Mouse (Mus musculus) liver, embryonic 11.5 days (tissue): ENCODE measurements around the gene Depdc7. TPM values are rescaled to one million over a fixed set of nuclear protein-coding genes. Genes with fewer than 3 reads are reported as not detected.

Experiments used
- ATAC-seq: fragments of 200-750 bp; cut with Nextera tagmentation; replicated peaks from 2 replicates; pipeline ENCODE4 v1.8.0; 2017; ENCODE audit warnings: moderate number of reproducible peaks, mild to moderate bottlenecking, moderate TSS enrichment, moderate library complexity; ENCODE audit not compliant: low FRiP score
- DNase-seq: peaks from one replicate; pipeline ENCODE4 v3.0.0-alpha.2; 2017; ENCODE audit warnings: low spot score
- H3K27ac ChIP-seq: fragments of 300-500 bp; sonication (generic); 2 replicates; pipeline ENCODE4 v1.5.1; 2014; ENCODE audit warnings: mild to moderate bottlenecking, low read depth, low read length, control low read depth
- H3K27me3 ChIP-seq: fragments of 300-500 bp; sonication (generic); replicated peaks from 2 replicates; pipeline ENCODE4 v1.6.1; 2014; ENCODE audit warnings: low read length, mixed read lengths; ENCODE audit not compliant: control insufficient read depth, insufficient read depth
- H3K36me3 ChIP-seq: fragments of 300-500 bp; sonication (generic); 2 replicates; pipeline ENCODE4 v1.6.1; 2014; ENCODE audit warnings: mild to moderate bottlenecking, low read length, moderate library complexity, mixed read lengths; ENCODE audit not compliant: control insufficient read depth, insufficient read depth
- H3K4me1 ChIP-seq: fragments of 300-500 bp; sonication (generic); replicated peaks from 2 replicates; pipeline ENCODE4 v1.6.1; 2014; ENCODE audit warnings: low read length, mixed read lengths; ENCODE audit not compliant: control insufficient read depth, insufficient read depth
- H3K4me2 ChIP-seq: fragments of 300-500 bp; sonication (generic); 2 replicates; pipeline ENCODE4 v1.6.1; 2014; ENCODE audit warnings: mild to moderate bottlenecking, control low read depth, moderate library complexity
- H3K4me3 ChIP-seq: fragments of 300-500 bp; sonication (generic); 2 replicates; pipeline ENCODE4 v1.5.1; 2014; ENCODE audit warnings: low read depth, low read length, control low read depth
- H3K9ac ChIP-seq: fragments of 300-500 bp; sonication (generic); 2 replicates; pipeline ENCODE4 v1.6.1; 2014; ENCODE audit warnings: low read depth, low read length, control low read depth
- H3K9me3 ChIP-seq: fragments of 300-500 bp; sonication (generic); 2 replicates; pipeline ENCODE4 v1.6.1; 2016; ENCODE audit warnings: low read length, inconsistent platforms, mixed read lengths; ENCODE audit not compliant: control insufficient read depth
- WGBS: fragments of 180-500 bp; shearing (Covaris S2); extraction: QIAGEN DNeasy Blood & Tissue Kit; methylation state at CpG from one replicate; pipeline ENCODE4 v1.1.7; 2014; 5-methylcytosine and 5-hydroxymethylcytosine counted together
- polyA plus RNA-seq: library from polyadenylated mRNA; unstranded; fragments of >200 nt; fragmentation: Nextera tagmentation; extraction: Ambion mirVana; gene quantifications from 2 replicates; pipeline ENCODE4 v1.2.1, GENCODE M21; 2014

The Depdc7 gene
- polyA plus RNA-seq: 10.3 and 12.3 TPM in 2 replicates

DNA sequence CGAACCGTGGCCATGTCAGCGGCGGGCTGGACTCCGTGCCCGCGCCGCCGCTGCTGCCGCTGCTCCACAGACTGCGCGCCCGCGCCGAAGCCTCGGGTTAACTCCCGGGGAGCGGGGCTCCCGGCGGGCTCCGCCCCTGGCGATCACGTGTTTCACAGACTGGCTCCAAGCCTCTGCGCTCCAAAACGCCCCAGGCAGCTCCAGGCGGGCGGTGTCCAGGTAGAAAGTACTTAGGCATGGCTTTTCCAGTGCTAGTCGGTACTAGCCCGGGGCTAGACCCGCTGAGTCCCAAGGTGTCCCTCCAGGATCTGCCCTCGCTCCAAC is at the start of gene Depdc7:
Depdc7 (minus strand) TSS at position 138 of the 324 bp plus-strand sequence.
- Histone ChIP-seq H3K4me3 (peak within 1 kb of the TSS; percentile 70), H3K27me3 (peaks cover 20% of the 10 kb centered on the region), H3K9me3 (no peaks in the 10 kb centered on the region), H3K4me1 (no peaks in the 10 kb centered on the region), H3K9ac (peak within 1 kb of the TSS; percentile 66), H3K36me3 (no peaks in the 10 kb centered on the region), H3K4me2 (peak within 1 kb of the TSS; percentile 92), H3K27ac (no peak within 1 kb of the TSS)
- under 1% methylated on average over 30 of the region's 31 CpGs for WGBS
- peak; percentile 90 for ATAC-seq
- peak; percentile 86 for DNase-seq

DNA sequence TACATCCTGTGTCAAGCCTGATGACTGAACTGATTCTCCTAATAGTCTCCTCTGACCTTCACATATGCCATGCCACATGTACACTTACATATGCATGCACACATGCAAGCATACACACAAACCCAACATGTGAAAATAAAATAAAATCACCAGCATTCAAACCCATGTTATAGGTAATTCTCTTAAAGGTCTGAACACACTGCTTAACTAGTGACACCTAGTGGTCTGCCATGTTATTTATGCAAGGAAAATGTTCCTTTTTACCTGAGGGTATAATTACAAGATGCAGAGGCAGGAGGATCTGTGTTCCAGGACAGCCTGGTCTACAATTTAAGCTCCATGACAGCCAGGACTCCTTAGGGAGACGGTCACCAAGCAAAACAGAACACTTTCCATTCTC is 32.1 kb upstream of the Depdc7 start:
- no peaks in the 10 kb centered on the region for H3K4me1 ChIP-seq
- DNase-seq (no peak), ATAC-seq (no peak)
- H3K9ac ChIP-seq: no peak overlapping the region
- no peak overlapping the region for H3K4me2 ChIP-seq
- no peak overlapping the region for H3K27ac ChIP-seq
- no peaks in the 10 kb centered on the region for H3K27me3 ChIP-seq
- 81% methylated on average over 1 of the region's 1 CpGs for WGBS
- peaks cover 21% of the 10 kb centered on the region for H3K36me3 ChIP-seq
- H3K4me3 ChIP-seq: no peak overlapping the region
- H3K9me3 ChIP-seq: no peaks in the 10 kb centered on the region

DNA sequence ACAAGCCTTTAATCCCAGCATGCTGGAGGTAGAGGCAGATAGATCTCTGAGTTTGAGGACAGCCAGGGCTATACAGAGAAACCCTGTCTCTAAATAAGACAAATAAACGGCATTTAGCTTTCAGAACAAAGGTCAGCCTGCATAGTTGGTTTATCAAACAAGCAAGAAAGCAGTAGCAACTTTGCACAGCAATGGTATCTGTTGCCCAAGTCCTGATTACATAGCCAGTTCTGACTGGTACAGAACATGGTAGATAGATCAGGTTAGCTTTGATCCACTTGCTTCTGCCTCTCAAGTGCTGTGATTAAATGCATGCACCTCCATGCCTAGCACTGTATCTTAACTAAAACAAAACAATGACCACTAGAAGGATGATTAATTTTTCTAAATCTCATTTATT is 26.0 kb upstream of the Depdc7 start:
- no peaks in the 10 kb centered on the region for H3K4me1 ChIP-seq
- H3K4me3 ChIP-seq: no peak overlapping the region
- H3K9me3 ChIP-seq: no peaks in the 10 kb centered on the region
- H3K36me3 ChIP-seq: peaks cover 22% of the 10 kb centered on the region
- no peak overlapping the region for H3K27ac ChIP-seq
- 79% methylated on average over 1 of the region's 1 CpGs for WGBS
- no peaks in the 10 kb centered on the region for H3K27me3 ChIP-seq
- DNase-seq (no peak), ATAC-seq (no peak)
- no peak overlapping the region for H3K4me2 ChIP-seq
- H3K9ac ChIP-seq: no peak overlapping the region

DNA sequence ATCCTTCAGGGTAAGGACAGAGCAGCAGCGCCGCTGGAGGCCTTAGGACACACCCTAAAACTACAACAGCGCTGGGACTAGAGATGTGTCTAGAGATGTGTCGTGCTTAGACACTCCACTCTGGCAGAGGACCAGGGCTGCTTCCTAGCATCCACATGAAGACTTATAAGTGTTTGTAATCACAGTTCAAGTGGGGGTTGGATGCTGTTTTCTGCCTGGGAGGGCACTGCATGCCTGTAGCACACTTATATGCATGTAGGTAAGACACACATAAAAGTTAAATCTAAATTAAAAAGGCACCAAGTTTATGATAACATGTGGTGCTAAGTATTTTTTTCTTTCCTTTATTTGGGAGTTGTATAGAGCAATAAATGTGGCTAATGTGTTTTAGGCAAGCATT is 21.3 kb upstream of the Depdc7 start:
- Histone ChIP-seq H3K9ac (no peak overlapping the region), H3K4me2 (no peak overlapping the region), H3K9me3 (no peaks in the 10 kb centered on the region), H3K4me3 (no peak overlapping the region), H3K36me3 (peaks cover 8% of the 10 kb centered on the region; the same call in 1 of the 2 replicates), H3K4me1 (no peaks in the 10 kb centered on the region), H3K27ac (no peak overlapping the region), H3K27me3 (no peaks in the 10 kb centered on the region)
- ATAC-seq (no peak), DNase-seq (no peak)
- WGBS: 85% methylated on average over 4 of the region's 4 CpGs

DNA sequence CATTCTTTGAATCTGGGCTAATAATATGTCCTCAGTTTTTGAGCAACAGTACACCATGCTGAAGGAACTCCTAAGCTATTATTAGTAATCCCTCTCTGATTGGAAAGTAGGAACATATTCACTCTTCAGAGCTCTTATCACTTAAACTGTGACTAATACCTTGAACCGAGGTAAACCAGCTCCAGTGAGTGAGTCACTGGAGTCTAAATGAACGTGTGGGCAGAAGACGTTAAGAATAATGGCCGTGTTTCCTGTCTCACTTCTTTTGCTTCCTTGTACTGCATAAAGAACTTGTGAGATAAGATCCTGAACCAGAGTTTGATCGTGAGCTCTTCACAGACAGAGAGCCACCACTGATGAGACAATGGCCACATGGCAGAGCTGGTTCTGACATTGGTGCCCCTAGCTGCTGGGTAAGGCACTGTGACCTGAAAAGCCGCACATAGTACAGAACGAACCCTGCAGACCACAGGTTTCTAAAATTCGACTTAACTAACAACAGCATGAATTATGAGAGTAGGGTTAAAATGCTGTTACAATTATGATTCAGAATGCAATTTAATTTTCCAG is 20.5 kb upstream of the Depdc7 start:
- no peak for ATAC-seq
- no peaks in the 10 kb centered on the region for H3K9me3 ChIP-seq
- WGBS: 59% methylated on average over 8 of the region's 8 CpGs
- no peak overlapping the region for H3K27ac ChIP-seq
- H3K4me2 ChIP-seq: no peak overlapping the region
- no peaks in the 10 kb centered on the region for H3K27me3 ChIP-seq
- no peaks in the 10 kb centered on the region for H3K4me1 ChIP-seq
- peaks cover 8% of the 10 kb centered on the region; the same call in 1 of the 2 replicates for H3K36me3 ChIP-seq
- no peak for DNase-seq
- no peak overlapping the region for H3K9ac ChIP-seq
- no peak overlapping the region for H3K4me3 ChIP-seq

DNA sequence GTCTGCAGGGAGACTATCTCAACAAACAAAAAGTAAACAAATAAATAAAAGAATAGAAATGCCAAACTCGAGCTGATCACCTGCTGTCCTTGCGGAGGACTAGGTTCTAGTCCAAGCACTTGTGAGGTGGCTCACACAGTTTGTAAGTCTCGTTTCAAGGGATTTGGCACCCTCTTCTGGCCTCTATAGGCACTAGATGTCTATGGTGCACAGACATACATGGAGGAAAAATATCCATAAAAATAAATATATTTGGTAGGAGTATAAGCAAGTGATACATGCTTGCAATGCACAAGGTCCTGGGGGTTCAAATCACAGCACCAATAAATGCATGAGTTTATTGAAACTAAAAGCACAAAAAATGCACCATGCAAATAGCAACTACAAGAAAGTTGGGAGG is 7.9 kb upstream of the Depdc7 start:
- 52% methylated on average over 3 of the region's 3 CpGs for WGBS
- no peak overlapping the region for H3K4me2 ChIP-seq
- H3K9ac ChIP-seq: no peak overlapping the region
- H3K9me3 ChIP-seq: no peaks in the 10 kb centered on the region
- no peaks in the 10 kb centered on the region for H3K36me3 ChIP-seq
- no peaks in the 10 kb centered on the region for H3K27me3 ChIP-seq
- no peak for DNase-seq
- no peak for ATAC-seq
- H3K27ac ChIP-seq: no peak overlapping the region
- no peak overlapping the region for H3K4me3 ChIP-seq
- H3K4me1 ChIP-seq: no peaks in the 10 kb centered on the region

DNA sequence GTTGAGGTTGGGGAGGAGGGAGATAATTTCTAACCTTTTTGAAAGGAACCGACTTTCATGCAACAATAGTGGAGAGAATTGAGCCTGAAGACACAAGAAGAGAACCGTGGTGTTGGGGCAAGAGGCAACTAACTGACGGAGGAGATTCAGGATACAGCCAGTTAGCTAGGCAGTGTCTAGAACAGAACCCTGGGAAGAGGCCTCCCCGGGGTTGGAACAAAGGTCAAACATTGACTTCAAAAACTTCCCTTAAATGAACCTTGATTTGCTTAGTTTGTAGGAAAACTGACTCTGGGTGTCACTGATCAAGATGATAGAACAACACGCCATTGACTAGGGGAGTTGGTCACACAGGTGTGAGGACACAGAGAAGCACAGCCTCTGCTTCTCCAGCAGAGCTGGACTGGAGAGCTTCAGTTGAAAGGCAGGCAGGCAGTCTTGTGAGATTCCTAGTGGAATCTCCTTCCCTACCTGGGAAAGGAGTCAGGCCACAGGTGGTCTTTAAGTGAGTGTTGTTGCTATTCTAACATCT is 6.0 kb upstream of the Depdc7 start:
- Histone ChIP-seq H3K4me1 (no peaks in the 10 kb centered on the region), H3K36me3 (no peaks in the 10 kb centered on the region), H3K27me3 (no peaks in the 10 kb centered on the region), H3K27ac (no peak overlapping the region), H3K4me3 (no peak overlapping the region), H3K9me3 (no peaks in the 10 kb centered on the region), H3K4me2 (no peak overlapping the region), H3K9ac (no peak overlapping the region)
- WGBS: 66% methylated on average over 5 of the region's 5 CpGs
- ATAC-seq (no peak), DNase-seq (no peak)

DNA sequence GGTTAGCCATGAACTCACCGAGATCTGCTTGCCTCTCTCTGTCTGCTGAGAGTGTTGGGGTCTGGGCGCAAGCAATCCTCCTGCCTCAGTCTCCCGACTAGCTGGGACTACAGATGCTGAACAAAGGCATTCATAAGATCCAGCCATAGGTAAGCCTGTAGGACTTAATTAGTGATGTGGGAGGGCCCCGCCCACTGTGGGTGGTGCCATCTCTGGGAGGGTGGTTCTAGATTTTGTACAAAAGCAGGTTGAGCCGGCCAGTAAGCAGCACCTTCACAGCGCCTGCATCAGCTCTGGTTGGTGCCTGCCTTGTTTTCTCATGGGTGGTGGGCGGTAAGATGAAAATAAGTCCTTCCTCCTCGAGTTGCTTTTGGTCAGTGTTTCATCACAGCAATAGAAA is 3.6 kb upstream of the Depdc7 start:
- Histone ChIP-seq H3K9ac (no peak overlapping the region), H3K4me3 (no peak overlapping the region), H3K9me3 (no peaks in the 10 kb centered on the region), H3K36me3 (no peaks in the 10 kb centered on the region), H3K4me1 (no peaks in the 10 kb centered on the region), H3K27me3 (peaks cover 16% of the 10 kb centered on the region), H3K27ac (no peak overlapping the region), H3K4me2 (no peak overlapping the region)
- ATAC-seq (no peak), DNase-seq (no peak)
- WGBS: 43% methylated on average over 8 of the region's 8 CpGs

DNA sequence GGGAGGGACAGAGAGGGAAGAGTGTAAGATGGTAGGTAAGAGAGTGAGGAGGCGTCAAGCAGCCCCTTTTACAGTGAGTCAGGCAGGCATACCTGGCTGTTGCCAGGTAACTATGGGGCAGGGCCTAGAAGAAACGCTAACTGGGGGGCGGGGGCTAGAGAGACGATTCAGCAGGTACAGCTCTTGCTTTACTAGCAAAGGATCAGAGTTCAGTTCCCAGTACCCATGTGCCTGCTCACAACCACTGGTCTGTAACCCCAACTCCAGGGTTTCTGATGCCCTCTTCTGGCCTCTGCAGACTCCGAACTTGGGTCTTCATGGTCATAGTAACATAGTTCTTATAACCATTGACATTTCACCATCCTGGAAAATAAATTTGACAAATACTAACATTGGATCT is 1.3 kb upstream of the Depdc7 start:
- H3K27ac ChIP-seq: no peak overlapping the region
- no peak overlapping the region for H3K4me3 ChIP-seq
- no peak overlapping the region for H3K9ac ChIP-seq
- H3K4me2 ChIP-seq: no peak overlapping the region
- 51% methylated on average over 5 of the region's 5 CpGs for WGBS
- H3K9me3 ChIP-seq: no peaks in the 10 kb centered on the region
- no peaks in the 10 kb centered on the region for H3K36me3 ChIP-seq
- H3K27me3 ChIP-seq: peaks cover 20% of the 10 kb centered on the region
- ATAC-seq: no peak
- no peaks in the 10 kb centered on the region for H3K4me1 ChIP-seq
- DNase-seq: no peak
